Comparison of ENCODE assay signal across 14 mouse cellular contexts in genomic region chr10:110094433-110094832, GRCm38 (mm10).
A peak's percentile ranks its signal among the peaks of the same experiment; 100 is the strongest.
DNase-seq lines count a peak whose midpoint lies in the region; ATAC-seq lines count a peak whose summit lies in the region.
"Had no signal": no experiment of that assay in that cellular context is flagged by ENCODE, and none has a peak within 500 bp of the region (broad histone marks: within the 10 kb centered on the region; RNA-seq: fewer than 3 reads in every experiment).

No protein-coding gene starts in this region.

- H3K4me1 ChIP-seq in kidney, embryonic 14.5 days (ENCODE audit: control insufficient read depth, insufficient read depth, low read length), result no peaks in the 10 kb centered on the region
- H3K4me1 ChIP-seq: forebrain, embryonic 10.5 days; megakaryocyte, embryonic 14.5 days had no signal

- no peaks in the 10 kb centered on the region for H3K27me3 ChIP-seq in kidney, embryonic 14.5 days (ENCODE audit: control insufficient read depth, insufficient read depth, low read length)
- H3K27me3 ChIP-seq: heart, embryonic 12.5 days; megakaryocyte, embryonic 14.5 days had no signal

- H3K27ac ChIP-seq in kidney, embryonic 14.5 days (ENCODE audit: low read depth, low read length), result no peak overlapping the region
- H3K27ac ChIP-seq: forebrain, embryonic 10.5 days had no signal

- DNase-seq in adrenal gland, adult 2 months, result peak; percentile 29
- no peak for DNase-seq in adrenal gland, adult 8-10 months
- peak; percentile 5 for DNase-seq in kidney, adult 18-20 months
- DNase-seq in adrenal gland, postnatal 36 days, result peak; percentile 22 to 27
- DNase-seq in kidney, postnatal 4 days, result peak; percentile 73 to 78
- no peak for DNase-seq in ovary, postnatal 10 days (ENCODE audit: low spot score)
- no peak for DNase-seq in urinary bladder, postnatal 25 days (ENCODE audit: low spot score)
- DNase-seq: cerebellum, adult 9-11 months; liver had no signal

- H3K9me3 ChIP-seq in kidney, embryonic 14.5 days (ENCODE audit: control insufficient read depth, low read length), result no peaks in the 10 kb centered on the region
- H3K9me3 ChIP-seq: forebrain, embryonic 10.5 days; heart, embryonic 12.5 days had no signal

- ATAC-seq in kidney, embryonic 14.5 days (ENCODE audit: low FRiP score, low TSS enrichment), result no peak
- ATAC-seq: intestine, postnatal 0 days had no signal

- no peak overlapping the region for H3K4me2 ChIP-seq in kidney, embryonic 14.5 days (replicated peaks; ENCODE audit: low read depth, low read length)
- H3K4me2 ChIP-seq: heart, embryonic 12.5 days had no signal

- no peak overlapping the region for H3K4me3 ChIP-seq in kidney, embryonic 14.5 days (ENCODE audit: low read length)
- H3K4me3 ChIP-seq: forebrain, embryonic 10.5 days; heart, embryonic 12.5 days; megakaryocyte, embryonic 14.5 days had no signal

- no peak overlapping the region for H3K9ac ChIP-seq in kidney, embryonic 14.5 days (ENCODE audit: low read depth, low read length)
- H3K9ac ChIP-seq: heart, embryonic 12.5 days had no signal

- H3K36me3 ChIP-seq in kidney, embryonic 14.5 days (ENCODE audit: control insufficient read depth, insufficient read depth, low read length), result no peaks in the 10 kb centered on the region
- H3K36me3 ChIP-seq: forebrain, embryonic 10.5 days; heart, embryonic 12.5 days had no signal

Comparison
In these comparisons a context has a peak if more than half of its experiments do, and no peak if none do; other contexts are left out.
1. DNase-seq: peak in adrenal gland, adult 2 months (single experiment), kidney, adult 18-20 months (single experiment), adrenal gland, postnatal 36 days (2 of 2) and kidney, postnatal 4 days (2 of 2); none in adrenal gland, adult 8-10 months (single experiment), ovary, postnatal 10 days (single experiment) and urinary bladder, postnatal 25 days (single experiment).